Mouse (Mus musculus) activated CD4-positive, CD25-positive, alpha-beta regulatory T cell, adult 4 months (primary cell): Measurements from ENCODE around the gene Gramd1a. TPM values are rescaled to one million over a fixed set of nuclear protein-coding genes. Genes with fewer than 3 reads are reported as not detected.

ENCODE experiments used
- ATAC-seq: one replicate; pipeline ENCODE4 v1.8.0; 2017
- polyA plus RNA-seq, 2 experiments: library from polyadenylated mRNA; unstranded; fragments of 100-300 nt; shearing (Covaris generic); gene quantifications; one replicate each; pipeline ENCODE4 v1.2.1; 2017

The Gramd1a gene
- polyA plus RNA-seq, result 100 to 1,000 TPM in 1 of 2 experiments, 10 to 100 TPM in 1; 81.1 to 115 TPM

GRCm38 (mm10) chr7:31155296-31156033, at the start of gene Gramd1a:
Gene Gramd1a (minus strand): TSS chr7:31155896.
- ATAC-seq, result no peak

GRCm38 (mm10) chr7:31195591-31196307, 40.1 kb upstream of the Gramd1a start:
- no peak for ATAC-seq

- ATAC-seq, result no peak
These were observed 29.0 kb upstream of the Gramd1a start for GRCm38 (mm10) chr7:31184711-31185110.

- no peak for ATAC-seq
These were observed 27.2 kb upstream of the Gramd1a start for GRCm38 (mm10) chr7:31182863-31183262.

- ATAC-seq, result peak; percentile 81
These were observed 21.4 kb upstream of the Gramd1a start for GRCm38 (mm10) chr7:31176886-31177763.

- ATAC-seq, result no peak
These were observed 19.4 kb upstream of the Gramd1a start for GRCm38 (mm10) chr7:31175096-31175495.

GRCm38 (mm10) chr7:31174466-31174865, 18.8 kb upstream of the Gramd1a start:
- ATAC-seq, result no peak

GRCm38 (mm10) chr7:31172238-31172637, 16.5 kb upstream of the Gramd1a start:
- ATAC-seq, result peak; percentile 77

GRCm38 (mm10) chr7:31170520-31170919, 14.8 kb upstream of the Gramd1a start:
- ATAC-seq, result no peak

- ATAC-seq, result no peak
These were observed 12.7 kb upstream of the Gramd1a start for GRCm38 (mm10) chr7:31168412-31168811.

- ATAC-seq, result peak; percentile 43
These were observed 9.1 kb upstream of the Gramd1a start for GRCm38 (mm10) chr7:31164748-31165147.

- no peak for ATAC-seq
These were observed 8.2 kb upstream of the Gramd1a start for GRCm38 (mm10) chr7:31163666-31164577.

GRCm38 (mm10) chr7:31162324-31162723, 6.6 kb upstream of the Gramd1a start:
- ATAC-seq, result no peak

GRCm38 (mm10) chr7:31161831-31162230, 6.1 kb upstream of the Gramd1a start:
- no peak for ATAC-seq

- ATAC-seq, result no peak
These were observed 5.5 kb upstream of the Gramd1a start for GRCm38 (mm10) chr7:31161246-31161645.

GRCm38 (mm10) chr7:31160763-31161162, 5.1 kb upstream of the Gramd1a start:
- peak; percentile 57 for ATAC-seq

GRCm38 (mm10) chr7:31156034-31156928, 585 bp upstream of the Gramd1a start:
- peak; percentile 44 for ATAC-seq

GRCm38 (mm10) chr7:31153536-31154320, 2.0 kb downstream of the Gramd1a start:
- ATAC-seq, result peak; percentile 55

GRCm38 (mm10) chr7:31151301-31152241, 4.1 kb downstream of the Gramd1a start:
- ATAC-seq, result peak; percentile 22
